Mouse (Mus musculus) olfactory bulb, adult 2 months (tissue): ENCODE results near the gene Olfr314. TPM values are rescaled to one million over a fixed set of nuclear protein-coding genes. Genes with fewer than 3 reads are reported as not detected.
"Not testable (repeated sequence)": the region's sequence is repeated elsewhere in the genome, so short reads cannot be mapped to it uniquely, and the experiment has no call there.

Experiments used
- H3K27ac ChIP-seq: fragments of 200-500 bp; 2 replicates; pipeline ENCODE4 v1.5.1; 2012; ENCODE audit warnings: low read depth, low read length; ENCODE audit not compliant: insufficient read depth
- H3K4me1 ChIP-seq: fragments of 200-500 bp; 2 replicates; pipeline ENCODE4 v1.6.1; 2012; ENCODE audit warnings: low read length; ENCODE audit not compliant: control insufficient read depth, insufficient read depth
- H3K4me3 ChIP-seq: fragments of 200-500 bp; 2 replicates; pipeline ENCODE4 v1.5.1; 2012; ENCODE audit warnings: mild to moderate bottlenecking, low read depth, low read length, moderate library complexity; ENCODE audit not compliant: insufficient read depth
- CTCF ChIP-seq: fragments of 200-500 bp; IDR thresholded peaks from 2 replicates; pipeline ENCODE4 v1.5.1; 2012; ENCODE audit warnings: low read depth, mild to moderate bottlenecking, low read length, moderate library complexity; ENCODE audit not compliant: insufficient read depth
- POLR2A ChIP-seq: fragments of 200-500 bp; IDR thresholded peaks from 2 replicates; pipeline ENCODE4 v1.6.1; 2012; ENCODE audit warnings: mild to moderate bottlenecking, low read depth, low read length, moderate library complexity; ENCODE audit not compliant: insufficient read depth
- WGBS: fragments of 180-500 bp; shearing (Covaris S2); methylation state at CpG from one replicate; pipeline ENCODE4 v1.1.7; 2018; 5-methylcytosine and 5-hydroxymethylcytosine counted together
- polyA plus RNA-seq: library from polyadenylated mRNA; stranded (reverse); fragments of >200 nt; gene quantifications from 2 replicates; pipeline ENCODE4 v1.2.4, GENCODE M21; 2012; ENCODE audit warnings: low replicate concordance; ENCODE audit not compliant: missing spikeins, insufficient read depth, insufficient read length

Gene Olfr314
- polyA plus RNA-seq, 1 experiment, result not detected

DNA sequence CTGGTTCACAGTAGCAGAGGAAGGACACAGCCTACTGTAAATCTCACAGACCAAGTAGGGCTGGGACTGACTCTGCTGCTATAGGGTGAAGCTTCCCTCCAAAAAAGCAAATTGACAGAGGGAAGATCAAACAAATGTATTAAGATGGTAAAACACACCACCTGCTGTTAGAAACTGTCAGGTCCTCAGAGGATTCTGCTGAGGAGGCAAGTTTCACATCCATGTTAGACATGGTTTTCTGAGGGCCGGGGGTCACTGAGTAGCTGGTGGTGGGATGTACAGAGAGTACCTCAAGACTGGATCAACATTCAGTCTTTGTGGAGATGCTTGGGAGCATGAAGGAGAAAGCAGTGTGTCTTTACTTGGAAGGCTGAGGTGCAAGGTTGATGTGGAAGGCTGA, 32.9 kb downstream of the Olfr314 start:
- Histone ChIP-seq H3K4me1 (no peaks in the 10 kb centered on the region), H3K27ac (no peak overlapping the region), H3K4me3 (no peak overlapping the region)
- TF ChIP-seq CTCF (no peak), POLR2A (no peak)
- WGBS, result 91% methylated on average over 1 of the region's 1 CpGs

- H3K4me1 ChIP-seq, H3K4me3 ChIP-seq, H3K27ac ChIP-seq: not testable (repeated sequence)
These were observed 46.2 kb downstream of the Olfr314 start, which contains the start of gene Olfr312 for GRCm38 (mm10) chr11:58828937-58829336. Olfr312 (plus strand) TSS chr11:58829237.

- TF ChIP-seq POLR2A (no peak), CTCF (no peak)
- H3K4me3 ChIP-seq, result no peak overlapping the region
- no peak overlapping the region for H3K27ac ChIP-seq
- H3K4me1 ChIP-seq, result no peaks in the 10 kb centered on the region
- 82% methylated on average over 3 of the region's 3 CpGs for WGBS
These were observed 47.0 kb downstream of the Olfr314 start for GRCm38 (mm10) chr11:58829764-58830163.

DNA sequence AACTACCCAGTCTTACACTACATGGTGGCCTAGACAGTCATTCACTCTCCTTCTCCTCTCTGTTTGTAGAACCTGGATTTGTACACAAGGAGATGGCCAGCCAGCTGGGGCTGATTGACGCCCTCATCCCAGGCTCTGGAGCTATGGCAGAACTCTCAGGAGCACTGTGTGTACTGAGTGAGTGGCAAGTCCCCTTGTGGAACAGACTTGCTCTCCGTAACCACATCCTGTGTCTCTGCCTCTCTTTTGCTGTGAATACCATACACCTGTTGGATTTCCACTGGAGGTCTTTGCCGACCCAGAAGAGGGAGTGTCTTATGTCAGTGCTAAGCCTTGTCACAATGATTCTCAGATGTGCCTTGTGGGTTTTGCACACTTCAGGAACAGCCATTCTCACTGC, 49.8 kb downstream of the Olfr314 start:
- not testable (repeated sequence) for H3K4me3 ChIP-seq, H3K27ac ChIP-seq, H3K4me1 ChIP-seq
- 85% methylated on average over 3 of the region's 3 CpGs for WGBS

Other genes with a start within 250 kb of the Olfr314 start
- not detected in 2 replicates for gene Olfr330, start 248.1 kb upstream of the Olfr314 start, polyA plus RNA-seq
- gene Olfr329-ps, start 236.5 kb upstream of the Olfr314 start, polyA plus RNA-seq, result not detected in 2 replicates
- not detected in 2 replicates for gene Olfr328, start 227.3 kb upstream of the Olfr314 start, polyA plus RNA-seq
- not detected in 2 replicates for gene Olfr224, start 212.4 kb upstream of the Olfr314 start, polyA plus RNA-seq
- not detected in 2 replicates for gene Olfr325, start 205.2 kb upstream of the Olfr314 start, polyA plus RNA-seq
- not detected in 2 replicates for gene Olfr324, start 187.8 kb upstream of the Olfr314 start, polyA plus RNA-seq
- not detected in 2 replicates for gene 2210407C18Rik, start 166.9 kb upstream of the Olfr314 start, polyA plus RNA-seq
- not detected in 2 replicates for gene Olfr323, start 152.5 kb upstream of the Olfr314 start, polyA plus RNA-seq
- gene Trim58, start 142.5 kb upstream of the Olfr314 start, polyA plus RNA-seq, result not detected in 2 replicates
- gene Olfr322, start 124.2 kb upstream of the Olfr314 start, polyA plus RNA-seq, result not detected in 2 replicates
- not detected in 2 replicates for gene Olfr320, start 101.9 kb upstream of the Olfr314 start, polyA plus RNA-seq
- gene Olfr319, start 83.8 kb upstream of the Olfr314 start, polyA plus RNA-seq, result not detected in 2 replicates
- not detected in 2 replicates for gene Olfr318, start 58.9 kb upstream of the Olfr314 start, polyA plus RNA-seq
- gene Olfr317, start 43.7 kb upstream of the Olfr314 start, polyA plus RNA-seq, result not detected in 2 replicates
- not detected in 2 replicates for gene Olfr316, start 30.2 kb upstream of the Olfr314 start, polyA plus RNA-seq
- gene Olfr315, start 9.8 kb upstream of the Olfr314 start, polyA plus RNA-seq, result not detected in 2 replicates
- gene Fam183b, start 19.0 kb downstream of the Olfr314 start, polyA plus RNA-seq, result not detected in 2 replicates
- not detected in 2 replicates for gene Olfr313, start 32.0 kb downstream of the Olfr314 start, polyA plus RNA-seq
- not detected in 2 replicates for gene Olfr312, start 46.3 kb downstream of the Olfr314 start, polyA plus RNA-seq
- not detected in 2 replicates for gene Olfr311, start 56.3 kb downstream of the Olfr314 start, polyA plus RNA-seq
- not detected in 2 replicates for gene Gm12258, start 64.2 kb downstream of the Olfr314 start, polyA plus RNA-seq
- gene 2810021J22Rik, start 84.3 kb downstream of the Olfr314 start, polyA plus RNA-seq, result not detected in 2 replicates
- gene Zfp39, start 121.3 kb downstream of the Olfr314 start, polyA plus RNA-seq, result not detected in 2 replicates
- not detected in 2 replicates for gene Btnl10, start 135.0 kb downstream of the Olfr314 start, polyA plus RNA-seq
- gene Rnf187, start 156.0 kb downstream of the Olfr314 start, polyA plus RNA-seq, result not detected in 2 replicates
- gene Hist3h2ba, start 166.0 kb downstream of the Olfr314 start, polyA plus RNA-seq, result not detected in 2 replicates
- gene Hist3h2a, start 171.7 kb downstream of the Olfr314 start, polyA plus RNA-seq, result not detected in 2 replicates
- gene Trim17, start 171.7 kb downstream of the Olfr314 start, polyA plus RNA-seq, result not detected in 2 replicates
- not detected in 2 replicates for gene Trim11, start 195.1 kb downstream of the Olfr314 start, polyA plus RNA-seq